Mouse (Mus musculus): ENCODE measurements at regions not wholly inside any gene's neighbourhood (a gene's known extent, or its start where the extent isn't known, plus 50 kb on each side); places are given as distances from the start of the nearest gene placed in this dataset.

DNA sequence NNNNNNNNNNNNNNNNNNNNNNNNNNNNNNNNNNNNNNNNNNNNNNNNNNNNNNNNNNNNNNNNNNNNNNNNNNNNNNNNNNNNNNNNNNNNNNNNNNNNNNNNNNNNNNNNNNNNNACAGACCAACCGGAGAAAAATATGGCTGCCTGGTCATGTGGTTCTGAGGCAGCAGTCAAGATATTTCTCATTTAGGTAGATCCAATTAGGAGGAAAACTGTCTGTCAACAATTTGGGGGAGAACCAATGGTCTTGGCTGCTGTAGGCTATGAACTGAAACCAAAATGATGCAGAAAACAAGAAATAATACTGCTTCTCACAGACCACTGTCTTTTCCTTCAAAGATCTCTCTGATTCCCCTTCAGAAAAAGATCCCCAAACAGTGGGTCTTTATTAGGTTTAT lies 613.7 kb upstream of the Arid1b start:
- no peak overlapping the region for H3K27ac ChIP-seq (ENCODE audit: poor library complexity, severe bottlenecking)
- H3K27me3 ChIP-seq (replicated peaks): no peaks in the 10 kb centered on the region
- no peaks in the 10 kb centered on the region for H3K36me3 ChIP-seq
- no peak overlapping the region for H3K4me2 ChIP-seq
- no peak for ATAC-seq (ENCODE audit: insufficient number of reproducible peaks, low FRiP score)
- no peak overlapping the region for H3K4me3 ChIP-seq
- H3K9me3 ChIP-seq (replicated peaks): no peaks in the 10 kb centered on the region
- H3K4me1 ChIP-seq (replicated peaks): no peaks in the 10 kb centered on the region
- H3K9ac ChIP-seq: no peak overlapping the region
- WGBS: 93% methylated on average over 1 of the region's 1 CpGs

- Histone ChIP-seq H3K36me3 (no peaks in the 10 kb centered on the region), H3K9ac (no peak overlapping the region)
- no peak for ATAC-seq (ENCODE audit: insufficient number of reproducible peaks, low FRiP score)
Measured at GRCm38 (mm10) chr17:4380873-4381272, 613.3 kb upstream of the Arid1b start.

DNA sequence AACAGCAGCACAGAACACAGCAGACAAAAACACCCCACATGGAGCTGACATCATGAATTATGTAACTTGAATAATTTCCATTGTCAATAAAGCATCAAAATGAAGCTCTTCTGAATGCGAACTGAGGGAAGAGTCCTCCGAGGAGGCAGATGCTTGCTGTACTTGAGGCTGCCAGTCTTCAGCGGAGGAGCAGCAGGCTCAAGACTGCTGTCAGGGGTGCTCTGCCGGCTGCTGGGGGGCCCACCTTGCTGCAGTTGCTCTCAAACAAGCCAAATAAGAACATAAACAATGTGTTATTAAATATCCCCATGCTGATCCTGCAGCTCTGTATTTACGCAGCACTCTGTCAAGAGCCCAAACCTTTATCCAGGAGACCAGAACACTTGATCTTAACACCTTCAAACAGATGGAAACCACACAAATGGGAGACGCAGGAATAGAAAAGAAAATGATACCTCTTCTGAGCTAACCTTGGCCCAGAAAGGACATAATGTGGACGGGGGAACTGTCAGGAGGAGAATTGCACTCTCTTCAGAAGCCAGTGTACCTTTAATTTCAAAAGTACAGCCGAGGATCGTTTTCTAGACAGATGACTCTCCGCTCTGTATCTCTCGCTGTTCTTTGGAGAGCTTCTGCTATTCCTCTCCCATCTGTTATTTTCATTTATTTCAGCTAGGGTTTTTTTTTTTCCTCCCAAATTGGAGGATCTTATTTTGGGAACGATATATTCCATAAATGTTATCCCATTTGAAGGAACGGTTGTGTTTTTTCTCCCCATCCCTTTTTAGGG lies 612.0 kb upstream of the Arid1b start:
- H3K4me3 ChIP-seq: no peak overlapping the region
- H3K4me2 ChIP-seq: no peak overlapping the region
- no peaks in the 10 kb centered on the region for H3K36me3 ChIP-seq
- 82% methylated on average over 13 of the region's 13 CpGs for WGBS
- no peak for ATAC-seq (ENCODE audit: insufficient number of reproducible peaks, low FRiP score)
- no peaks in the 10 kb centered on the region for H3K27me3 ChIP-seq (replicated peaks)
- H3K27ac ChIP-seq (ENCODE audit: poor library complexity, severe bottlenecking): no peak overlapping the region
- H3K9me3 ChIP-seq (replicated peaks): no peaks in the 10 kb centered on the region
- H3K4me1 ChIP-seq (replicated peaks): no peaks in the 10 kb centered on the region
- H3K9ac ChIP-seq: no peak overlapping the region

More at GRCm38 (mm10) chr17:4380873-4381272, 613.3 kb upstream of the Arid1b start:
- H3K9me3 ChIP-seq (replicated peaks): no peaks in the 10 kb centered on the region
- no peaks in the 10 kb centered on the region for H3K4me1 ChIP-seq (replicated peaks)
- H3K4me2 ChIP-seq: no peak overlapping the region
- H3K27ac ChIP-seq (ENCODE audit: poor library complexity, severe bottlenecking): no peak overlapping the region
- no peak overlapping the region for H3K4me3 ChIP-seq
- H3K27me3 ChIP-seq (replicated peaks): no peaks in the 10 kb centered on the region

GRCm38 (mm10) chr17:4382716-4383115 lies 611.4 kb upstream of the Arid1b start:
- Histone ChIP-seq H3K9ac (no peak overlapping the region), H3K36me3 (no peaks in the 10 kb centered on the region), H3K4me2 (no peak overlapping the region), H3K27ac (ENCODE audit: poor library complexity, severe bottlenecking) (no peak overlapping the region), H3K27me3 (replicated peaks) (no peaks in the 10 kb centered on the region), H3K4me3 (no peak overlapping the region), H3K4me1 (replicated peaks) (no peaks in the 10 kb centered on the region), H3K9me3 (replicated peaks) (no peaks in the 10 kb centered on the region)
- no peak for ATAC-seq (ENCODE audit: insufficient number of reproducible peaks, low FRiP score)

DNA sequence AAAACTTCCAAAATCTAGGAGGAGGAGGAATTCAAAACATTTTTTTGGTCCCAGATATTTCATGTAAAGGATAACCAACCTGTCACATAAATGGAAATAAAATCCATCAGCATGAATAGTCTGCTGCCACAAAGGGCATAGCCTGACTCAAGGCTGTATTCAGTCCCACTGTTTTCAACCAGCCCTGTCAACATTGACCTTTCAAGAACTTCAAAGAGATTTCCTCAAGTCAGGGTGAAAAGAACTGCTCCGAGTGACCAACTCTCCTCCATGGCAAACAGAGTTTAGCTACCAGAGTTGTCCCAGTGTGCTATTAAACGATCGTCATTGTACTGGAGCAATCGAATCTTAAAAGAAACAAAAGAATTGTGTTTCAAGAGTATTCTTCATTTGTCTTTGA lies 606.5 kb upstream of the Arid1b start:
- Histone ChIP-seq H3K9me3 (replicated peaks) (no peaks in the 10 kb centered on the region), H3K4me3 (no peak overlapping the region), H3K27me3 (replicated peaks) (no peaks in the 10 kb centered on the region), H3K27ac (ENCODE audit: poor library complexity, severe bottlenecking) (no peak overlapping the region), H3K4me1 (replicated peaks) (no peaks in the 10 kb centered on the region), H3K4me2 (no peak overlapping the region), H3K9ac (no peak overlapping the region), H3K36me3 (no peaks in the 10 kb centered on the region)
- ATAC-seq (ENCODE audit: insufficient number of reproducible peaks, low FRiP score): no peak
- 75% methylated on average over 4 of the region's 4 CpGs for WGBS

DNA sequence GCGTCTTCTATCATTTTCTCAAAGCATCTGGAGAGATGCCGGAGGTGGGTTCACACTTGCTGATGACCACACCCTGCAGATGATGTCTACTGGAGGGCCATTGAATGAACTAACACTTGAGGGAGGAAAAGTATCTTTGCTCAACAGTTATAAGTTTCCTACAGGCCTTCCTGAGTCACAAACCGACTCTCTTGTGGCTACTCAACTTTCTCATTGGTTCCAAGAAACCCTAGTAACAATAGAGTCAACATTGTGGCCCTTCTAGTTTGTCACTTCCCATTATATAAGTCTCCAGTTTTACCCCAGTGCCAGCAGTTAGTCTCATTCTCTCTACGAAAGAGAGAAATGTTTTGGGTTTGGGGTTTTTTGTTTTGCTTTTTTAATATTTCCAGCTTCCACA lies 604.1 kb upstream of the Arid1b start:
- no peak for ATAC-seq (ENCODE audit: insufficient number of reproducible peaks, low FRiP score)
- no peaks in the 10 kb centered on the region for H3K9me3 ChIP-seq (replicated peaks)
- H3K9ac ChIP-seq: no peak overlapping the region
- no peak overlapping the region for H3K4me2 ChIP-seq
- no peaks in the 10 kb centered on the region for H3K36me3 ChIP-seq
- no peak overlapping the region for H3K27ac ChIP-seq (ENCODE audit: poor library complexity, severe bottlenecking)
- WGBS: 79% methylated on average over 4 of the region's 4 CpGs
- no peaks in the 10 kb centered on the region for H3K27me3 ChIP-seq (replicated peaks)
- no peaks in the 10 kb centered on the region for H3K4me1 ChIP-seq (replicated peaks)
- H3K4me3 ChIP-seq: no peak overlapping the region

DNA sequence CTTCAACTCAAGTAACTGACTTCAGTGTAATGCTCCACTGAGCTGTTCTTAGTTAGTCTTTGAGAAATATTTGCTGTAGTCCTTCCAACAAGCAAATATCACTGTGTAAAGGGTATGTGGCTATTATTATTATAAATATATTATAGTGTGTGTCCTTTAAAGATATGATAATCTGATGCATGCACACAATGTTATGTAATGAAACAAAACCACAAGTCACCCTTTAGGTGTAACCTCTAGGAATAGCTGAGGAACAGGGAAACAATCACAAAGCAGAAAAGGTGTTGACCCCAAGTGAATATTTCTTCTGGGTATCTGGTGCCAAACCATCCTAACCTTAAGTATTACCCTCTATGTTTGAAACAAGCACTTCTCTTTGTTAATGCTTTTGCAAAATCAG lies 603.6 kb upstream of the Arid1b start:
- Histone ChIP-seq H3K4me2 (no peak overlapping the region), H3K27me3 (replicated peaks) (no peaks in the 10 kb centered on the region), H3K4me1 (replicated peaks) (no peaks in the 10 kb centered on the region), H3K36me3 (no peaks in the 10 kb centered on the region), H3K9ac (no peak overlapping the region), H3K4me3 (no peak overlapping the region), H3K27ac (ENCODE audit: poor library complexity, severe bottlenecking) (no peak overlapping the region), H3K9me3 (replicated peaks) (no peaks in the 10 kb centered on the region)
- ATAC-seq (ENCODE audit: insufficient number of reproducible peaks, low FRiP score): no peak

DNA sequence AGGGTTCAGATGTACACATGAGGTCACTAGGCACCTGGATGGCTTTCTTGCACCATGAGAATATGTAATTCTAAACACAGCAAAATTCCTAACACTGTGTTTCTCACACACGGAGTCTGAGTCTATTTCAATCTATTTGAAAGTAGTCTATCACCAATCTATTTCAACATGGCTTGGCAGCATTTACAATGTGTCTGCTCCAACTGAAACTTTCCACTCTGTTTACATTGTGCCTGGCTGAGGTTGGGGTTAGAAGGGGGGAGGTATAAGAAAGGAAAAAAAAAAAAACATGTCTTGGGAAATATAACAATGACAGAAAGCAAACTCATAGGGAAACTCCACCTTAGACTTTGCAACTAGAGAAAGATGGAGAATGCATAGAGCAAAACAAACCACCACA lies 602.9 kb upstream of the Arid1b start:
- no peaks in the 10 kb centered on the region for H3K4me1 ChIP-seq (replicated peaks)
- ATAC-seq (ENCODE audit: insufficient number of reproducible peaks, low FRiP score): no peak
- 61% methylated on average over 1 of the region's 1 CpGs for WGBS
- no peaks in the 10 kb centered on the region for H3K9me3 ChIP-seq (replicated peaks)
- H3K27ac ChIP-seq (ENCODE audit: poor library complexity, severe bottlenecking): no peak overlapping the region
- no peak overlapping the region for H3K4me2 ChIP-seq
- no peaks in the 10 kb centered on the region for H3K36me3 ChIP-seq
- H3K27me3 ChIP-seq (replicated peaks): no peaks in the 10 kb centered on the region
- H3K4me3 ChIP-seq: no peak overlapping the region
- no peak overlapping the region for H3K9ac ChIP-seq

GRCm38 (mm10) chr17:4396119-4396518 lies 598.0 kb upstream of the Arid1b start:
- H3K4me3 ChIP-seq: no peak overlapping the region
- H3K4me1 ChIP-seq (replicated peaks): no peaks in the 10 kb centered on the region
- H3K9me3 ChIP-seq (replicated peaks): peaks cover 12% of the 10 kb centered on the region
- H3K4me2 ChIP-seq: no peak overlapping the region
- H3K27ac ChIP-seq (ENCODE audit: poor library complexity, severe bottlenecking): no peak overlapping the region
- no peak for ATAC-seq (ENCODE audit: insufficient number of reproducible peaks, low FRiP score)
- WGBS: 82% methylated on average over 5 of the region's 5 CpGs
- H3K27me3 ChIP-seq (replicated peaks): no peaks in the 10 kb centered on the region
- no peaks in the 10 kb centered on the region for H3K36me3 ChIP-seq
- H3K9ac ChIP-seq: no peak overlapping the region

DNA sequence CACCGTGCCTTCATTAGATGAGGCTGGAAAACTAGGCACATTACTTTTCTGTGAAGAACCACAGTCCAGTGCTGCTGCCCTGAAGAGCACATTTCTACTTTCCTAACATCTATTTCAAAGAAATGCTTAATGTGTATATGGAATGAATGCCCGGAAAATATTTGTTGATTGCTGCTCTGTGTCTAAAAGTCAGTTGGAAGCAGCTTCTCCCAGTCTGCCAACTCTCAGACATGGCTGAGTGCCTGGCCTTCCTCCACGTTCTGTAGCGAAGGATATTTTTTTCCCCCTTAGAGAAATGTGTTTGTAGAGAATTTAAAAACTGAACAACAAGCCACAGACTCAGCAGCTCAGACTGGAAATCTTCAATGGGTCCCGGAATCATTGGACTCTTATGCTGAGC lies 576.4 kb upstream of the Arid1b start:
- Histone ChIP-seq H3K9me3 (replicated peaks) (no peaks in the 10 kb centered on the region), H3K4me3 (no peak overlapping the region), H3K4me2 (no peak overlapping the region), H3K27me3 (replicated peaks) (no peaks in the 10 kb centered on the region), H3K9ac (no peak overlapping the region), H3K4me1 (replicated peaks) (no peaks in the 10 kb centered on the region), H3K36me3 (no peaks in the 10 kb centered on the region), H3K27ac (ENCODE audit: poor library complexity, severe bottlenecking) (no peak overlapping the region)
- no peak for ATAC-seq (ENCODE audit: insufficient number of reproducible peaks, low FRiP score)
- 78% methylated on average over 5 of the region's 5 CpGs for whole genome bisulfite sequencing

GRCm38 (mm10) chr17:4424451-4425168 lies 569.5 kb upstream of the Arid1b start:
- Histone ChIP-seq H3K27ac (ENCODE audit: poor library complexity, severe bottlenecking) (no peak overlapping the region), H3K9ac (no peak overlapping the region), H3K4me1 (replicated peaks) (no peaks in the 10 kb centered on the region), H3K4me3 (no peak overlapping the region), H3K9me3 (replicated peaks) (no peaks in the 10 kb centered on the region), H3K27me3 (replicated peaks) (no peaks in the 10 kb centered on the region), H3K36me3 (no peaks in the 10 kb centered on the region), H3K4me2 (no peak overlapping the region)
- 46% methylated on average over 6 of the region's 6 CpGs for WGBS
- ATAC-seq (ENCODE audit: insufficient number of reproducible peaks, low FRiP score): no peak

- WGBS: 65% methylated on average over 2 of the region's 2 CpGs
- Histone ChIP-seq H3K4me2 (no peak overlapping the region), H3K27me3 (replicated peaks) (no peaks in the 10 kb centered on the region), H3K36me3 (no peaks in the 10 kb centered on the region), H3K9ac (no peak overlapping the region), H3K4me1 (replicated peaks) (no peaks in the 10 kb centered on the region), H3K4me3 (no peak overlapping the region), H3K9me3 (replicated peaks) (no peaks in the 10 kb centered on the region), H3K27ac (ENCODE audit: poor library complexity, severe bottlenecking) (no peak overlapping the region)
- no peak for ATAC-seq (ENCODE audit: insufficient number of reproducible peaks, low FRiP score)
Measured at GRCm38 (mm10) chr17:4425342-4425741, 568.8 kb upstream of the Arid1b start.
